Mouse (Mus musculus): Measurements from ENCODE around the gene Gm28305. TPM values are rescaled to one million over a fixed set of nuclear protein-coding genes. Genes with fewer than 3 reads are reported as not detected.

The Gm28305 gene
- total and polyA plus RNA-seq, 3 experiments = not detected

- peak within 1 kb of the TSS; percentile 62 to 74 (median 69) for H3K4me3 ChIP-seq (replicated peaks in 1 of 3; ENCODE audit: low read depth in 2 of 3, low read length in 2 of 3, poor library complexity in 1 of 3)
- peaks cover 3 to 7% of the 10 kb centered on the region in 2 experiments for H3K4me1 ChIP-seq (ENCODE audit: control insufficient read depth in 1 of 2, insufficient read depth in 2 of 2)
- peak; percentile 100 for DNase-seq (ENCODE audit: extremely low read depth)
- peak within 1 kb of the TSS; percentile 62 for H3K4me2 ChIP-seq (ENCODE audit: insufficient read depth, low read depth, poor library complexity, severe bottlenecking)
- dilution Hi-C loops (cut with MboI; ENCODE audit: extremely low pct_ligation_motif_present, extremely low pct_unique_long_range_greater_than_20kb, low sequenced_read_pairs) (no loop called here), in situ Hi-C loops (cut with MboI; ENCODE audit: low pct_ligation_motif_present, low pct_unique_long_range_greater_than_20kb, low sequenced_read_pairs) (loop anchor here (25.0 kb wide), 1 partner anchor 515 kb away; the partner anchor contains the start of gene Bfsp2)
- peak within 1 kb of the TSS; percentile 35; the same call in 1 of the 2 replicates for H3K9ac ChIP-seq (ENCODE audit: insufficient read depth, low read depth)
- 0 out of 2 replicates have a peak within 1 kb of the TSS, but pooled peaks have one; percentile 7 for H3K27ac ChIP-seq (ENCODE audit: insufficient read depth, low read depth)
- H3K9me3 ChIP-seq (replicated peaks; ENCODE audit: low read length) = no peaks in the 10 kb centered on the region
- peaks cover 19% of the 10 kb centered on the region for H3K27me3 ChIP-seq (replicated peaks)
- TF ChIP-seq CHD1 (IDR thresholded peaks at IDR 0.05; ENCODE audit: low read depth, low read length) = no peak
- peak; percentile 41 for TF ChIP-seq NRF1 (IDR thresholded peaks at IDR 0.05; ENCODE audit: low read depth, low read length)
- peak; percentile 64; the same call in 1 of the 2 replicates for TF ChIP-seq POLR2A (IDR thresholded peaks at IDR 0.05; ENCODE audit: low read depth, low read length)
- TF ChIP-seq ELF1 (IDR thresholded peaks at IDR 0.05; ENCODE audit: low read depth, low read length) = 0 out of 2 replicates have a peak, but pooled peaks have one; percentile 10
- H3K36me3 ChIP-seq (replicated peaks in 1 of 2; ENCODE audit: control insufficient read depth in 1 of 2, insufficient read depth in 1 of 2, low read length in 1 of 2) = peaks cover 0 to 2% of the 10 kb centered on the region in 2 experiments
- no peaks in the 10 kb centered on the region for H3K79me2 ChIP-seq (replicated peaks; ENCODE audit: control insufficient read depth, extremely low read depth, insufficient read depth, poor library complexity, severe bottlenecking)
Measured at GRCm38 (mm10) chr9:104001921-104002859, 38.3 kb upstream of the Gm28305 start, which contains the start of gene Nphp3. TSS of gene Nphp3 (plus strand) at chr9:104002544.

- H3K27me3 ChIP-seq (replicated peaks) = peaks cover 18% of the 10 kb centered on the region
- 0 out of 2 replicates have a peak overlapping the region, but pooled peaks have one; percentile 7 for H3K27ac ChIP-seq (ENCODE audit: insufficient read depth, low read depth)
- dilution Hi-C loops (cut with MboI; ENCODE audit: extremely low pct_ligation_motif_present, extremely low pct_unique_long_range_greater_than_20kb, low sequenced_read_pairs) = no loop called here
- no peaks in the 10 kb centered on the region for H3K79me2 ChIP-seq (replicated peaks; ENCODE audit: control insufficient read depth, extremely low read depth, insufficient read depth, poor library complexity, severe bottlenecking)
- peak overlapping the region; percentile 35; the same call in 1 of the 2 replicates for H3K9ac ChIP-seq (ENCODE audit: insufficient read depth, low read depth)
- H3K4me3 ChIP-seq (replicated peaks in 1 of 3; ENCODE audit: low read depth in 2 of 3, low read length in 2 of 3, poor library complexity in 1 of 3) = peak overlapping the region; percentile 53 to 74 (median 62)
- peaks cover 0 to 2% of the 10 kb centered on the region in 2 experiments for H3K36me3 ChIP-seq (replicated peaks in 1 of 2; ENCODE audit: control insufficient read depth in 1 of 2, insufficient read depth in 1 of 2, low read length in 1 of 2)
- peak; percentile 67 for DNase-seq (ENCODE audit: extremely low read depth)
- H3K4me1 ChIP-seq (ENCODE audit: control insufficient read depth in 1 of 2, insufficient read depth in 2 of 2) = peaks cover 3 to 7% of the 10 kb centered on the region in 2 experiments
- in situ Hi-C loops (cut with MboI; ENCODE audit: low pct_ligation_motif_present, low pct_unique_long_range_greater_than_20kb, low sequenced_read_pairs) = loop anchor here (25.0 kb wide), 1 partner anchor 516 kb away; the partner anchor contains the start of gene Bfsp2
- H3K9me3 ChIP-seq (replicated peaks; ENCODE audit: low read length) = no peaks in the 10 kb centered on the region
- peak overlapping the region; percentile 62 for H3K4me2 ChIP-seq (ENCODE audit: insufficient read depth, low read depth, poor library complexity, severe bottlenecking)
- no peak for TF ChIP-seq BHLHE40 (IDR thresholded peaks at IDR 0.05; ENCODE audit: low read depth, low read length)
- no peak for TF ChIP-seq MYC (IDR thresholded peaks at IDR 0.05; ENCODE audit: low read depth, low read length)
- TF ChIP-seq RAD21 (IDR thresholded peaks at IDR 0.05; ENCODE audit: low read depth, low read length) = peak; percentile 69
- TF ChIP-seq USF2 (conservative IDR thresholded peaks at IDR 0.05; ENCODE audit: low read depth, low read length) = no peak
- TF ChIP-seq ZKSCAN1 (IDR thresholded peaks at IDR 0.05; ENCODE audit: borderline replicate concordance, low read depth, low read length) = no peak
- no peak; the same call in 1 of the 2 replicates for TF ChIP-seq MEF2A (IDR thresholded peaks at IDR 0.05; ENCODE audit: borderline replicate concordance, low read depth, low read length)
- no peak for TF ChIP-seq JUN (IDR thresholded peaks at IDR 0.05; ENCODE audit: insufficient read depth, low read depth, low read length)
- TF ChIP-seq TCF12 (IDR thresholded peaks at IDR 0.05; ENCODE audit: low read depth, low read length) = 0 out of 2 replicates have a peak, but pooled peaks have one; percentile 9
- TF ChIP-seq CTCF (conservative IDR thresholded peaks at IDR 0.05 in 1 of 2, IDR thresholded peaks at IDR 0.05 in 1 of 2; ENCODE audit: low read depth in 2 of 2, low read length in 2 of 2) = peak in 1 of 2 experiments; percentile 79; a peak in 2 of 4 replicates
- TF ChIP-seq KAT2A (IDR thresholded peaks at IDR 0.05; ENCODE audit: insufficient replicate concordance, low read length) = no peak
- peak; percentile 37; the same call in 1 of the 2 replicates for TF ChIP-seq MXI1 (IDR thresholded peaks at IDR 0.05; ENCODE audit: low read depth, low read length)
- TF ChIP-seq ZMIZ1 (IDR thresholded peaks at IDR 0.05; ENCODE audit: low read depth, low read length) = no peak
- no peak for TF ChIP-seq E2F4 (IDR thresholded peaks at IDR 0.05; ENCODE audit: insufficient replicate concordance, low read depth, low read length)
- TF ChIP-seq RCOR1 (conservative IDR thresholded peaks at IDR 0.05; ENCODE audit: low read depth, low read length) = no peak
- no peak for TF ChIP-seq ZNF384 (IDR thresholded peaks at IDR 0.05; ENCODE audit: low read depth, low read length)
- peak; percentile 39 for TF ChIP-seq HCFC1 (IDR thresholded peaks at IDR 0.05; ENCODE audit: low read depth, low read length)
- TF ChIP-seq NELFE (IDR thresholded peaks at IDR 0.05; ENCODE audit: low read depth, low read length) = 0 out of 2 replicates have a peak, but pooled peaks have one; percentile 46
- TF ChIP-seq POLR2A (IDR thresholded peaks at IDR 0.05; ENCODE audit: low read depth, low read length) = no peak
- peak; percentile 61; the same call in 1 of the 2 replicates for TF ChIP-seq IRF4 (IDR thresholded peaks at IDR 0.05; ENCODE audit: low read depth, low read length)
- no peak for TF ChIP-seq ZC3H11A (IDR thresholded peaks at IDR 0.05; ENCODE audit: low read depth, low read length)
- TF ChIP-seq CHD1 (IDR thresholded peaks at IDR 0.05; ENCODE audit: low read depth, low read length) = no peak
- 0 out of 2 replicates have a peak, but pooled peaks have one; percentile 38 for TF ChIP-seq TBP (conservative IDR thresholded peaks at IDR 0.05; ENCODE audit: low read depth, low read length)
- peak; percentile 42; the same call in 1 of the 2 replicates for TF ChIP-seq NRF1 (IDR thresholded peaks at IDR 0.05; ENCODE audit: low read depth, low read length)
- TF ChIP-seq JUND (conservative IDR thresholded peaks at IDR 0.05; ENCODE audit: low read depth, low read length) = no peak
- 0 out of 2 replicates have a peak, but pooled peaks have one; percentile 5 for TF ChIP-seq ETS1 (conservative IDR thresholded peaks at IDR 0.05; ENCODE audit: low read depth, low read length)
- TF ChIP-seq EP300 (IDR thresholded peaks at IDR 0.05; ENCODE audit: low read length) = no peak
- TF ChIP-seq USF1 (IDR thresholded peaks at IDR 0.05; ENCODE audit: low read depth, low read length) = no peak
Measured at GRCm38 (mm10) chr9:104002913-104003330, 37.5 kb upstream of the Gm28305 start.
